25 mouse cellular contexts compared by ENCODE assay signal in the genomic region with DNA sequence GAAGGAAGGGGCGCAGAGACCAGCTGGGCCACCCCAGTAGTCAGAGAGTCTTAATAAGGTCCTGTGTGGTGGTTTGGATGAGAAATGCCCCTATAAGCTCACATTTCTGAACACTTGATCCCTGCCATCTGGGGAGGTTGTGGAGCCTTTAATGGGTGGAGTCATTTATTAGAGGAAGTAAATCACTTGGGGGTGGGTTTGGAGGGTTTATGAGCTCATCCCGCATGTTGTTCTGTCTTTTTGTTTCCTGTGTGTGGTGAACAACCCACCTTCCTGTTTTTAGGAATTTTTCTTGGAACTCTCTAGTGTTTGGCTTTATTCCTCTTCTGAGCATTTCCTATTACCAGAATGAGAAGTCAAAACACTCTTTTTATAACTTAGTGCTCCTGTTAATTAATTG. TPM values are rescaled to one million over a fixed set of nuclear protein-coding genes. Genes with fewer than 3 reads are reported as not detected.
A peak's percentile ranks its signal among the peaks of the same experiment; 100 is the strongest.
DNase-seq lines count a peak whose midpoint lies in the region; ATAC-seq and TF ChIP-seq lines count a peak whose summit lies in the region.
"Had no signal": no experiment of that assay in that cellular context is flagged by ENCODE, and none has a peak within 500 bp of the region (broad histone marks: within the 10 kb centered on the region; RNA-seq: fewer than 3 reads in every experiment).

No protein-coding gene starts in this region.

- no peaks in the 10 kb centered on the region for H3K79me2 ChIP-seq in MEL (ENCODE audit: control insufficient read depth, insufficient read depth, low read length, poor library complexity)

- WGBS in kidney, postnatal 0 days: 45% methylated on average over 2 of the region's 2 CpGs
- WGBS in midbrain, embryonic 14.5 days: 89% methylated on average over 2 of the region's 2 CpGs

- no peaks in the 10 kb centered on the region for H3K27me3 ChIP-seq in kidney, postnatal 0 days (ENCODE audit: insufficient read depth, low read length)
- no peaks in the 10 kb centered on the region for H3K27me3 ChIP-seq in MEL (ENCODE audit: control insufficient read depth in 1 of 2, insufficient read depth in 2 of 2, low read length in 2 of 2)
- no peaks in the 10 kb centered on the region for H3K27me3 ChIP-seq in midbrain, embryonic 14.5 days (ENCODE audit: control insufficient read depth, insufficient read depth, low read length)
- H3K27me3 ChIP-seq: forebrain, embryonic 13.5 days; hindbrain, embryonic 12.5 days; hindbrain, embryonic 15.5 days had no signal

- H3K4me2 ChIP-seq in kidney, postnatal 0 days (ENCODE audit: low read length): no peak overlapping the region
- H3K4me2 ChIP-seq in midbrain, embryonic 14.5 days (ENCODE audit: low read length): no peak overlapping the region
- H3K4me2 ChIP-seq: forebrain, embryonic 13.5 days; heart, embryonic 11.5 days; hindbrain, embryonic 12.5 days; hindbrain, embryonic 15.5 days had no signal

- no peak for TF ChIP-seq CTCF in kidney, postnatal 0 days (IDR thresholded peaks at IDR 0.05; ENCODE audit: low read depth)
- TF ChIP-seq CTCF in MEL (IDR thresholded peaks at IDR 0.05 in 2 of 3, conservative IDR thresholded peaks at IDR 0.05 in 1 of 3; ENCODE audit: control insufficient read depth in 1 of 3, insufficient read depth in 1 of 3, low read depth in 2 of 3, low read length in 3 of 3, poor library complexity in 1 of 3, severe bottlenecking in 1 of 3): no peak

- H3K36me3 ChIP-seq in kidney, postnatal 0 days (ENCODE audit: insufficient read depth, low read length): no peaks in the 10 kb centered on the region
- peaks cover 0 to 32% of the 10 kb centered on the region in 2 experiments; a peak in 2 of 4 replicates for H3K36me3 ChIP-seq in MEL (ENCODE audit: control insufficient read depth in 1 of 2, insufficient read depth in 2 of 2, low read length in 2 of 2)
- H3K36me3 ChIP-seq in midbrain, embryonic 14.5 days (ENCODE audit: control insufficient read depth, insufficient read depth, low read length): no peaks in the 10 kb centered on the region
- H3K36me3 ChIP-seq: forebrain, embryonic 10.5 days; hindbrain, embryonic 12.5 days; hindbrain, embryonic 15.5 days had no signal

- H3K9ac ChIP-seq in kidney, postnatal 0 days (ENCODE audit: low read depth, low read length): no peak overlapping the region
- no peak overlapping the region for H3K9ac ChIP-seq in MEL (ENCODE audit: control insufficient read depth, low read depth, low read length, poor library complexity, severe bottlenecking)
- no peak overlapping the region for H3K9ac ChIP-seq in midbrain, embryonic 14.5 days (replicated peaks; ENCODE audit: low read length)
- H3K9ac ChIP-seq: forebrain, embryonic 13.5 days; hindbrain, embryonic 12.5 days; hindbrain, embryonic 15.5 days had no signal

- TF ChIP-seq EP300 in MEL (IDR thresholded peaks at IDR 0.05; ENCODE audit: low read depth in 1 of 2, low read length in 2 of 2): no peak

- 0 out of 2 replicates have a peak, but pooled peaks cover 2% of the 10 kb centered on the region for H3K4me1 ChIP-seq in kidney, postnatal 0 days (replicated peaks; ENCODE audit: insufficient read depth, low read length)
- H3K4me1 ChIP-seq in MEL (ENCODE audit: control insufficient read depth in 1 of 2, insufficient read depth in 2 of 2, low read length in 2 of 2): peaks cover 18 to 32% of the 10 kb centered on the region in 2 experiments
- H3K4me1 ChIP-seq in midbrain, embryonic 14.5 days (ENCODE audit: control insufficient read depth, insufficient read depth, low read length): no peaks in the 10 kb centered on the region
- H3K4me1 ChIP-seq: forebrain, embryonic 10.5 days; forebrain, embryonic 13.5 days; hindbrain, embryonic 12.5 days had no signal

- TF ChIP-seq POLR2A in MEL (IDR thresholded peaks at IDR 0.05; ENCODE audit: control insufficient read depth in 1 of 2, insufficient read depth in 1 of 2, low read depth in 1 of 2, low read length in 2 of 2, poor library complexity in 1 of 2): no peak

- no peak for ATAC-seq in kidney, postnatal 0 days (replicated peaks; ENCODE audit: low FRiP score, low read depth)
- peak; percentile 50 for ATAC-seq in granulocyte monocyte progenitor cell, adult 5-6 weeks (replicated peaks; ENCODE audit: poor library complexity, severe bottlenecking)
- peak; percentile 32; the same call in 1 of the 2 replicates for ATAC-seq in megakaryocyte, adult 5-6 weeks (ENCODE audit: poor library complexity, severe bottlenecking)
- no peak for ATAC-seq in midbrain, embryonic 14.5 days (ENCODE audit: low FRiP score, low TSS enrichment)
- ATAC-seq: CD4-positive, CD25-positive, alpha-beta regulatory T cell, adult 4 months; forebrain, embryonic 13.5 days; forebrain, embryonic 16.5 days had no signal

- no peak for TF ChIP-seq RAD21 in MEL (IDR thresholded peaks at IDR 0.05; ENCODE audit: low read depth, low read length)

- no peak overlapping the region for H3K4me3 ChIP-seq in kidney, postnatal 0 days (replicated peaks; ENCODE audit: low read depth, low read length)
- no peak overlapping the region for H3K4me3 ChIP-seq in MEL (ENCODE audit: control insufficient read depth in 1 of 2, insufficient read depth in 1 of 2, low read depth in 2 of 2, low read length in 2 of 2)
- no peak overlapping the region for H3K4me3 ChIP-seq in midbrain, embryonic 14.5 days (replicated peaks; ENCODE audit: low read depth, low read length)
- H3K4me3 ChIP-seq: forebrain, embryonic 10.5 days; forebrain, embryonic 13.5 days; hindbrain, embryonic 12.5 days; hindbrain, embryonic 15.5 days had no signal

- H3K9me3 ChIP-seq in kidney, postnatal 0 days (replicated peaks; ENCODE audit: low read length): no peaks in the 10 kb centered on the region
- no peaks in the 10 kb centered on the region for H3K9me3 ChIP-seq in MEL (replicated peaks; ENCODE audit: insufficient read depth, low read length)
- H3K9me3 ChIP-seq in midbrain, embryonic 14.5 days (ENCODE audit: control insufficient read depth, low read length): no peaks in the 10 kb centered on the region
- H3K9me3 ChIP-seq: forebrain, embryonic 10.5 days; forebrain, embryonic 13.5 days; hindbrain, embryonic 12.5 days; hindbrain, embryonic 15.5 days had no signal

- peak overlapping the region; percentile 19; the same call in 1 of the 2 replicates for H3K27ac ChIP-seq in kidney, postnatal 0 days
- no peak overlapping the region for H3K27ac ChIP-seq in MEL (ENCODE audit: control insufficient read depth, low read depth, low read length)
- H3K27ac ChIP-seq in midbrain, embryonic 14.5 days (replicated peaks; ENCODE audit: low read depth, low read length): no peak overlapping the region
- H3K27ac ChIP-seq: forebrain, embryonic 10.5 days; forebrain, embryonic 13.5 days; hindbrain, embryonic 12.5 days; hindbrain, embryonic 15.5 days had no signal

- DNase-seq in kidney, postnatal 0 days (ENCODE audit: low spot score): peak; percentile 71
- DNase-seq in kidney, adult 8-10 months: no peak
- peak; percentile 44 for DNase-seq in MEL (ENCODE audit: low read depth, low spot score)
- no peak for DNase-seq in midbrain, embryonic 14.5 days
- DNase-seq in ovary, postnatal 14 days (ENCODE audit: low spot score): no peak
- DNase-seq: adrenal gland, postnatal 14 days; cerebellum, adult 11-12 months; cerebellum, adult 8-10 months; cerebellum, postnatal 10 days; cerebellum, postnatal 36 days; embryo, embryonic 11 days; gastrocnemius, postnatal 10 days; gastrocnemius, postnatal 36 days; heart, adult 11 months had no signal

TF ChIP-seq in MEL, 35 proteins besides CTCF, POLR2A, EP300 and RAD21:
- no peak for TF ChIP-seq USF2 (IDR thresholded peaks at IDR 0.05; ENCODE audit: borderline replicate concordance in 1 of 2, insufficient read depth in 1 of 2, low read depth in 1 of 2, low read length in 2 of 2)
- no peak for TF ChIP-seq MAFK (IDR thresholded peaks at IDR 0.05; ENCODE audit: borderline replicate concordance, low read depth, low read length)
- no peak for TF ChIP-seq ELF1 (IDR thresholded peaks at IDR 0.05; ENCODE audit: low read depth, low read length)
- TF ChIP-seq TBP (IDR thresholded peaks at IDR 0.05; ENCODE audit: low read depth, low read length): no peak
- no peak for TF ChIP-seq UBTF (IDR thresholded peaks at IDR 0.05; ENCODE audit: borderline replicate concordance, insufficient read depth, low read depth, low read length)
- TF ChIP-seq ZNF384 (IDR thresholded peaks at IDR 0.05; ENCODE audit: low read depth, low read length): no peak
- no peak for TF ChIP-seq MAZ (IDR thresholded peaks at IDR 0.05; ENCODE audit: low read depth, low read length)
- TF ChIP-seq MYB (IDR thresholded peaks at IDR 0.05; ENCODE audit: low read depth, low read length): no peak
- no peak for TF ChIP-seq ZMIZ1 (IDR thresholded peaks at IDR 0.05; ENCODE audit: low read depth, low read length)

RNA-seq across cellular contexts. Expression of a gene that starts 19.8 kb away (rescaled TPM):
- 11.4 and 14.4 TPM in 2 replicates for polyA plus RNA-seq in kidney, postnatal 0 days (2015; fragmentation: Nextera tagmentation; extraction: Ambion mirVana)
- 107 and 147 TPM in 2 replicates for total RNA-seq in MEL (2012; rRNA removed)
- polyA plus RNA-seq in MEL (2012; ENCODE audit: insufficient read depth in 1 of 2, insufficient read length in 2 of 2, low read depth in 1 of 2, low replicate concordance in 2 of 2, missing spikeins in 1 of 2): 1 to 10 TPM in 1 of 2 experiments, not detected in 1; 1.0 TPM
- total RNA-seq in granulocyte monocyte progenitor cell, adult 5-6 weeks (2014; fragmentation: Nextera tagmentation): not detected in 2 replicates
- total RNA-seq in granulocyte monocyte progenitor cell, adult 5-6 weeks (2017): 14.9 and 28.1 TPM in 2 replicates
- total RNA-seq in megakaryocyte, adult 5-6 weeks (2015): 0.13 TPM in 1 of 2 replicates, not detected in the other
- total RNA-seq in megakaryocyte, adult 5-6 weeks (2017): 12.9 and 15.8 TPM in 2 replicates
- 12.9 and 18.5 TPM in 2 replicates for polyA plus RNA-seq in midbrain, embryonic 14.5 days (2014; fragmentation: Nextera tagmentation; extraction: Ambion mirVana)
- total RNA-seq: adrenal gland, postnatal 14 days; gastrocnemius, postnatal 36 days; heart, adult 8-10 months; heart, postnatal 25 days had no signal

Comparison
In these comparisons a context has a peak if more than half of its experiments do, and no peak if none do; other contexts are left out.
1. DNase-seq: peak in kidney, postnatal 0 days (single experiment) and MEL (single experiment); none in kidney, adult 8-10 months (0 of 2), midbrain, embryonic 14.5 days (single experiment) and ovary, postnatal 14 days (single experiment).
2. ATAC-seq: peak in granulocyte monocyte progenitor cell, adult 5-6 weeks (single experiment) and megakaryocyte, adult 5-6 weeks (single experiment); none in kidney, postnatal 0 days (single experiment) and midbrain, embryonic 14.5 days (single experiment).